Mouse (Mus musculus): ENCODE results near the gene Inip. TPM values are rescaled to one million over a fixed set of nuclear protein-coding genes. Genes with fewer than 3 reads are reported as not detected.
A peak's percentile ranks its signal among the peaks of the same experiment; 100 is the strongest.

The Inip gene
- polyA plus RNA-seq, 1 experiment from 2014 or later, result 59.3 TPM

DNA sequence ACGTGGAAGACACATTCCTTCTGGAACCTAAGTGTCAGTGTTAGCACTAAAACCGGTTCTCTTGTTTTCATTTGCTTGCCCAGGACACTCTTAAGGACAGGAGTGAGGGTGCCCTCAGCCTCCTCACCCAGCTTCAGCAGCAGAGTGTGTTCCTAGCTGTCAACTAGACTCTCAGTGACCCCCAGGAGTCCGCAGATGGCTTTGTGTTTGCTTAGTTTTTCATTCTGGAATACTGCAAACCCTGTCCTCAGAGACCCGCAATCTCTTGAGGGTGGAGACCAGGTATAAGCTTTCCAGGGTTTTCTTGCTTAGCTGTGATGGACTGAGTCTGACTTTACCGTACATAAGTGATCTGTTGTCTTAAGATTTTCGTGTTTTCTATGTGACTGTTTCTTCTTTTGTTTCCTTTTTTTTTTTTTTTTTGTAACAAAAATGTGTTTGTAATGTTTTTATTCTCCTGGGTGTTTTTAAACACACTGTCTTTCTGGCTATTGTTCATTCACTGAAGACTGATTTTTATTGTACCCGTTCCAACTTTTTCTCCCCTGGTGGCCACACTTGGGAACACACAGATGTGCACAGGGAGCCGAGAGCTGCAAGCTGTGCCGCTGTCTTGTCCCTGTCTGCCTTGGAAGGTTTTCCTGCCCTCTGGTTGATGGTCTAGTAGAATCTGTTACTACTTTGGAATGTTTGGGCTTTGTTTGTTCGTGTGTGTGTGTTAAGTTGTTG, 40.6 kb downstream of the Inip start:
- Histone ChIP-seq H3K27ac (peak overlapping the region; percentile 64; the same call in 1 of the 2 replicates), H3K36me3 (no peaks in the 10 kb centered on the region), H3K9ac (no peak overlapping the region), H3K4me1 (peaks cover 38% of the 10 kb centered on the region), H3K9me3 (replicated peaks) (no peaks in the 10 kb centered on the region), H3K4me2 (no peak overlapping the region), H3K4me3 (replicated peaks) (no peak overlapping the region), H3K27me3 (no peaks in the 10 kb centered on the region)
- WGBS, result 43% methylated on average over 10 of the region's 10 CpGs
- no peak for ATAC-seq (replicated peaks; ENCODE audit: low FRiP score)

DNA sequence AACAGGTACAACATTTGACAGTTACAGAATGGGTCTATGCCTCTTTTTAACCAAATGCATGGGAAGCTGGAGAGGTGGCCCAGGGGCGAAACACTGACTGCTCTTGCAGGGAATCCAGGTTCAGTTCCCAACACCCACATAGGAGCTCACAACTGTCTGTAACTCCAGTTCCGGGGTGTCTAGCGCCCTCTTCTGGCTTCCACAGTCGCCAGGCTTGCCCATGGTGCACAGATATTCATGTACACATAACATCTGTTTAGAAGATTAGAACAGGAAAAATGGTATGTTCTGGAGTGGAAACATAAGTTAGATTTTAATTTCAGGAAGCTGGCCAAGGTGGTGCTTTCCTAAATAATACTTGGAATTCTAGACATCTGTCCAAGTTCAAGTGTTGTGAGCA, 41.4 kb downstream of the Inip start:
- no peak overlapping the region for H3K4me3 ChIP-seq (replicated peaks)
- H3K9me3 ChIP-seq (replicated peaks), result no peaks in the 10 kb centered on the region
- H3K4me2 ChIP-seq, result no peak overlapping the region
- no peaks in the 10 kb centered on the region for H3K36me3 ChIP-seq
- no peak for ATAC-seq (replicated peaks; ENCODE audit: low FRiP score)
- 83% methylated on average over 4 of the region's 4 CpGs for whole genome bisulfite sequencing
- peaks cover 31% of the 10 kb centered on the region for H3K4me1 ChIP-seq
- 0 out of 2 replicates have a peak overlapping the region, but pooled peaks have one; percentile 27 for H3K27ac ChIP-seq
- no peaks in the 10 kb centered on the region for H3K27me3 ChIP-seq
- H3K9ac ChIP-seq, result no peak overlapping the region

GRCm38 (mm10) chr4:59757452-59758435, 43.6 kb downstream of the Inip start:
- 48% methylated on average over 12 of the region's 12 CpGs for WGBS
- peak; percentile 77 for ATAC-seq (replicated peaks; ENCODE audit: low FRiP score)
- Histone ChIP-seq H3K4me2 (0 out of 2 replicates have a peak overlapping the region, but pooled peaks have one; percentile 17), H3K4me3 (replicated peaks) (no peak overlapping the region), H3K36me3 (peaks cover 2% of the 10 kb centered on the region; the same call in 1 of the 2 replicates), H3K4me1 (peaks cover 29% of the 10 kb centered on the region), H3K9me3 (replicated peaks) (no peaks in the 10 kb centered on the region), H3K27ac (peak overlapping the region; percentile 79), H3K9ac (no peak overlapping the region), H3K27me3 (no peaks in the 10 kb centered on the region)

- peaks cover 11% of the 10 kb centered on the region; the same call in 1 of the 2 replicates for H3K36me3 ChIP-seq
- 59% methylated on average over 9 of the region's 9 CpGs for WGBS
- H3K27ac ChIP-seq, result peak overlapping the region; percentile 79
- H3K27me3 ChIP-seq, result no peaks in the 10 kb centered on the region
- H3K9ac ChIP-seq, result no peak overlapping the region
- peaks cover 29% of the 10 kb centered on the region for H3K4me1 ChIP-seq
- no peak overlapping the region for H3K4me2 ChIP-seq
- no peak overlapping the region for H3K4me3 ChIP-seq (replicated peaks)
- no peaks in the 10 kb centered on the region for H3K9me3 ChIP-seq (replicated peaks)
- ATAC-seq (replicated peaks; ENCODE audit: low FRiP score), result no peak
Observed at GRCm38 (mm10) chr4:59756332-59757082, 44.9 kb downstream of the Inip start.

GRCm38 (mm10) chr4:59753491-59754140, 47.8 kb downstream of the Inip start:
- Histone ChIP-seq H3K9me3 (replicated peaks) (no peaks in the 10 kb centered on the region), H3K4me3 (replicated peaks) (no peak overlapping the region), H3K27me3 (no peaks in the 10 kb centered on the region), H3K4me2 (no peak overlapping the region), H3K4me1 (peaks cover 20% of the 10 kb centered on the region), H3K27ac (no peak overlapping the region), H3K36me3 (peaks cover 11% of the 10 kb centered on the region; the same call in 1 of the 2 replicates), H3K9ac (no peak overlapping the region)
- ATAC-seq (replicated peaks; ENCODE audit: low FRiP score), result no peak
- WGBS, result 71% methylated on average over 13 of the region's 13 CpGs

DNA sequence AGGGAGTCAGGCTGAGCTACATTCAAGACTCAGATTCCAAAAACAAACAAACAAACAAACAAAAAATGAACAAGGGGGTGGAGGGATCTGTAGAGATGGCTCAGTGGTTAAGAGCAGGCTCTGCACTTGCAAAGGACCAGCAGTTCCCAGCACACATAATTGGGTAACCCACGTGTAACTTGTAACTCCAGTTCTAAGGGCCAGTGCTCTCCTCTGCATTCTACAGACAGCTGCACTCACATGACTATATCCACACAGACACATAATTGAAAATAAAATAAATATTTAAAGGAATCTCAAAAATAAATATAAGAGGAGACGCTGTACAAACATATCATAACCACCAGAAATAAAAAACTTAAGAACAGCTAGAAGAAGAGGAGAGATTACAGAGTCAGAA, 61.5 kb downstream of the Inip start:
- Histone ChIP-seq H3K4me3 (replicated peaks) (no peak overlapping the region), H3K4me1 (no peaks in the 10 kb centered on the region), H3K36me3 (0 out of 2 replicates have a peak, but pooled peaks cover 5% of the 10 kb centered on the region), H3K27ac (no peak overlapping the region), H3K9me3 (replicated peaks) (no peaks in the 10 kb centered on the region), H3K4me2 (no peak overlapping the region), H3K9ac (no peak overlapping the region), H3K27me3 (no peaks in the 10 kb centered on the region)
- WGBS, result 85% methylated on average over 2 of the region's 2 CpGs
- ATAC-seq (replicated peaks; ENCODE audit: low FRiP score), result no peak

- Histone ChIP-seq H3K4me3 (replicated peaks) (no peak overlapping the region), H3K4me2 (no peak overlapping the region), H3K9me3 (replicated peaks) (no peaks in the 10 kb centered on the region), H3K9ac (no peak overlapping the region), H3K4me1 (no peaks in the 10 kb centered on the region), H3K27me3 (no peaks in the 10 kb centered on the region), H3K36me3 (0 out of 2 replicates have a peak, but pooled peaks cover 5% of the 10 kb centered on the region), H3K27ac (no peak overlapping the region)
- no peak for ATAC-seq (replicated peaks; ENCODE audit: low FRiP score)
- 97% methylated on average over 4 of the region's 4 CpGs for WGBS
Observed at GRCm38 (mm10) chr4:59739321-59739720, 62.1 kb downstream of the Inip start.

DNA sequence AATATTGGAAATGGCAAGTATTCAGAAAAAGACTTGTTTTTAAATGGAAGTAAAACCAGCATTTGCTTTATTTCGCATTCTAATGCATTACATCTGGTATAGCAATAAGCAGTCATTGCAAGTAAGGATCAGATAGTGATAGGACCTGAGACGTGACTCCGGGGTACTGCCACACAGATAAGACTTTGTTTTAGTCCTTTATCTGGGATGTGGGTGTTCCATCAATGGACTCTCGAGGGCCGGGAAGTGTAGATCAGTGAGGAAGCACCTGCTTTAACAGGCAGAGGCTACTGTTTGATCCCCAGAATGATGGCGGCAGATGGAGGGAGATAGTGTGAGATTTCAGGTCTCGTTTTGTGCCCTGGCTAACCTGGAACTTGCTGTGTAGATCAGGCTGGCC, 69.8 kb downstream of the Inip start:
- no peaks in the 10 kb centered on the region for H3K27me3 ChIP-seq
- ATAC-seq (replicated peaks; ENCODE audit: low FRiP score), result no peak
- 90% methylated on average over 7 of the region's 7 CpGs for WGBS
- no peak overlapping the region for H3K4me3 ChIP-seq (replicated peaks)
- peaks cover 6% of the 10 kb centered on the region; the same call in 1 of the 2 replicates for H3K4me1 ChIP-seq
- H3K27ac ChIP-seq, result no peak overlapping the region
- H3K9me3 ChIP-seq (replicated peaks), result no peaks in the 10 kb centered on the region
- no peak overlapping the region for H3K4me2 ChIP-seq
- no peak overlapping the region for H3K9ac ChIP-seq
- H3K36me3 ChIP-seq, result no peaks in the 10 kb centered on the region

DNA sequence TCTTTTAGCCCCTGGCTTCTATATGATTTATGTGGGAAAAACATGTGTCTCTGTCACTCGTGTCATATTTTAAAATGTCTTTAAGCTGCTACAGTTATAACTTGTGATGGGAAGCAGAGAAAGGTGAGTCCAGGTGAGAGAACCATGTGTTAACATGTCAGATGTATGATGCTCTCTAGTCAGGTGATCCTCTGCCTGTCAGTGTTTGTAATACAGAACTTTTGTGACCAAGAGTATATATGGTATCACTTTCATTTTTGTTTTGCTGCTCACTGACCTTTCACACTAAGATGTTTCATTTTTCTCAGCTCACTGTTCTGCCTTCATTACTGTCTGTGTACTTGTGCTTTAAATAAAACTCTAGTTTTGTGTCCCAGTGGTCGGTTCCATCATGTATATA, 72.5 kb downstream of the Inip start:
- H3K4me1 ChIP-seq, result peaks cover 8% of the 10 kb centered on the region; the same call in 1 of the 2 replicates
- 82% methylated on average over 2 of the region's 2 CpGs for WGBS
- H3K9ac ChIP-seq, result no peak overlapping the region
- no peaks in the 10 kb centered on the region for H3K27me3 ChIP-seq
- no peak for ATAC-seq (replicated peaks; ENCODE audit: low FRiP score)
- H3K27ac ChIP-seq, result no peak overlapping the region
- no peak overlapping the region for H3K4me3 ChIP-seq (replicated peaks)
- H3K4me2 ChIP-seq, result no peak overlapping the region
- no peaks in the 10 kb centered on the region for H3K9me3 ChIP-seq (replicated peaks)
- no peaks in the 10 kb centered on the region for H3K36me3 ChIP-seq

DNA sequence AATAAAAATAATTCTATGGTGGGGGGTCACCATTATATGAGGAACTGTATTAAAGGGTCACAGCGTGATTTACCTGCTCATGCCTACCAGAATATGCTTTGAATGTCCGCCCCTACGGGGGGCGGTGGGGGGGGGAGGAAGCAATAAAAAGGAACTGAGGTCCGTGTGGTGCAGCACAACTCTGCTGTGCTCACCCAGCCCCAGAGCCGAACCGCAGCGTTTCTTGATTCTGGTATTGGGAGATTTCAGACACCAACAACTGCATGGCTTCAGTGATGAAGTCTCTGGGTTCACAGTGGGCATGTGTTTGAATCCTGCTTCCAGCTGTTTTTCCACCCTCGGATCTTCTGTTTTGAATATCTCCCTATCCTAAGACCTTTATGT, 73.5 kb downstream of the Inip start:
- Histone ChIP-seq H3K4me2 (no peak overlapping the region), H3K9ac (no peak overlapping the region), H3K27me3 (no peaks in the 10 kb centered on the region), H3K27ac (no peak overlapping the region), H3K4me1 (peaks cover 8% of the 10 kb centered on the region; the same call in 1 of the 2 replicates), H3K9me3 (replicated peaks) (no peaks in the 10 kb centered on the region), H3K36me3 (no peaks in the 10 kb centered on the region), H3K4me3 (replicated peaks) (no peak overlapping the region)
- no peak for ATAC-seq (replicated peaks; ENCODE audit: low FRiP score)
- WGBS, result 56% methylated on average over 9 of the region's 9 CpGs

GRCm38 (mm10) chr4:59727187-59727877, 74.1 kb downstream of the Inip start:
- 54% methylated on average over 5 of the region's 5 CpGs for WGBS
- no peak overlapping the region for H3K27ac ChIP-seq

More at GRCm38 (mm10) chr4:59727187-59727877, 74.1 kb downstream of the Inip start:
- H3K9me3 ChIP-seq (replicated peaks), result no peaks in the 10 kb centered on the region
- H3K4me2 ChIP-seq, result no peak overlapping the region
- H3K9ac ChIP-seq, result no peak overlapping the region
- H3K4me1 ChIP-seq, result peaks cover 8% of the 10 kb centered on the region; the same call in 1 of the 2 replicates
- no peaks in the 10 kb centered on the region for H3K27me3 ChIP-seq
- no peak for ATAC-seq (replicated peaks; ENCODE audit: low FRiP score)
- no peaks in the 10 kb centered on the region for H3K36me3 ChIP-seq
- no peak overlapping the region for H3K4me3 ChIP-seq (replicated peaks)
